Mouse (Mus musculus) left cerebral cortex, postnatal 14 days (tissue): Measurements from ENCODE around the gene Hnf4a. TPM values are rescaled to one million over a fixed set of nuclear protein-coding genes. Genes with fewer than 3 reads are reported as not detected.

ENCODE experiments used
- DNase-seq, 2 experiments: peaks; one replicate each; pipeline ENCODE4 v3.0.0; 2021 to 2022; ENCODE audit warnings: low spot score in 2 of 2, mixed read lengths in 1 of 2
- intact Hi-C: fragments of 180-260 bp; cut with DNase I; formaldehyde crosslinking; loops from one replicate; pipeline ENCODE4 v1.15.1; 2025
- total RNA-seq, 2 experiments: library from RNA; stranded (reverse); gene quantifications; 2 replicates each; pipeline ENCODE4 v1.2.3; 2021

Hnf4a gene
- total RNA-seq, 2 experiments from 2014 or later, result not detected

GRCm38 (mm10) chr2:163584088-163584426 is 77.4 kb downstream of the Hnf4a start:
- intact Hi-C loops, result no loop called here
- DNase-seq, result no peak

GRCm38 (mm10) chr2:163586384-163587261 is 80.0 kb downstream of the Hnf4a start:
- DNase-seq, result peak in 1 of 2 experiments; percentile 71
- intact Hi-C loops, result no loop called here

- no peak for DNase-seq
- intact Hi-C loops, result no loop called here
Observed at GRCm38 (mm10) chr2:163587506-163587905, 80.9 kb downstream of the Hnf4a start.

- intact Hi-C loops, result no loop called here
Observed at GRCm38 (mm10) chr2:163590211-163590610, 83.6 kb downstream of the Hnf4a start.

GRCm38 (mm10) chr2:163590996-163591395 is 84.4 kb downstream of the Hnf4a start:
- intact Hi-C loops, result no loop called here
- no peak for DNase-seq

More at GRCm38 (mm10) chr2:163590211-163590610, 83.6 kb downstream of the Hnf4a start:
- DNase-seq, result no peak

- DNase-seq, result no peak
- intact Hi-C loops, result no loop called here
Observed at GRCm38 (mm10) chr2:163592084-163592483, 85.5 kb downstream of the Hnf4a start.

GRCm38 (mm10) chr2:163593636-163594282 is 87.2 kb downstream of the Hnf4a start:
- DNase-seq, result no peak
- intact Hi-C loops, result no loop called here

- no peak for DNase-seq
- intact Hi-C loops, result no loop called here
Observed at GRCm38 (mm10) chr2:163595119-163595518, 88.5 kb downstream of the Hnf4a start.

GRCm38 (mm10) chr2:163596057-163596872 is 89.7 kb downstream of the Hnf4a start:
- peak; percentile 26 to 55 for DNase-seq
- intact Hi-C loops, result no loop called here

- intact Hi-C loops, result no loop called here
- DNase-seq, result no peak
Observed at GRCm38 (mm10) chr2:163596873-163597155, 90.2 kb downstream of the Hnf4a start.

GRCm38 (mm10) chr2:163597661-163598060 is 91.1 kb downstream of the Hnf4a start:
- DNase-seq, result peak; percentile 61 to 87
- intact Hi-C loops, result loop anchor here (2.0 kb wide), 1 partner anchor 63 kb away; no protein-coding TSS in a partner anchor

GRCm38 (mm10) chr2:163599226-163599625 is 92.6 kb downstream of the Hnf4a start:
- peak in 1 of 2 experiments; percentile 65 for DNase-seq
- intact Hi-C loops, result loop anchor here (2.0 kb wide), 1 partner anchor 64 kb away; no protein-coding TSS in a partner anchor

- no peak for DNase-seq
- intact Hi-C loops, result no loop called here
Observed at GRCm38 (mm10) chr2:163601066-163601465, 94.5 kb downstream of the Hnf4a start.

- intact Hi-C loops, result loop anchor here (2.0 kb wide), 1 partner anchor 117 kb away; no protein-coding TSS in a partner anchor
- no peak for DNase-seq
Observed at GRCm38 (mm10) chr2:163601712-163602100, 95.1 kb downstream of the Hnf4a start.

GRCm38 (mm10) chr2:163602101-163602971 is 95.7 kb downstream of the Hnf4a start, which contains the start of gene Ttpal:
Gene Ttpal, plus strand, starts transcription at chr2:163602314.
- intact Hi-C loops, result loop anchor here (2.0 kb wide), 1 partner anchor 116 kb away; no protein-coding TSS in a partner anchor
- peak; percentile 87 to 88 for DNase-seq

- DNase-seq, result no peak
- intact Hi-C loops, result no loop called here
Observed at GRCm38 (mm10) chr2:163606161-163606560, 99.6 kb downstream of the Hnf4a start.

GRCm38 (mm10) chr2:163608008-163608407 is 101.4 kb downstream of the Hnf4a start:
- DNase-seq, result no peak
- intact Hi-C loops, result no loop called here

GRCm38 (mm10) chr2:163609281-163609975 is 102.8 kb downstream of the Hnf4a start:
- intact Hi-C loops, result no loop called here
- no peak for DNase-seq
